Mouse (Mus musculus): ENCODE data around the gene Rgs2. TPM values are rescaled to one million over a fixed set of nuclear protein-coding genes. Genes with fewer than 3 reads are reported as not detected.
A peak's percentile ranks its signal among the peaks of the same experiment; 100 is the strongest.

Gene Rgs2
- polyA plus RNA-seq, 1 experiment from 2014 or later, result 208 TPM

DNA sequence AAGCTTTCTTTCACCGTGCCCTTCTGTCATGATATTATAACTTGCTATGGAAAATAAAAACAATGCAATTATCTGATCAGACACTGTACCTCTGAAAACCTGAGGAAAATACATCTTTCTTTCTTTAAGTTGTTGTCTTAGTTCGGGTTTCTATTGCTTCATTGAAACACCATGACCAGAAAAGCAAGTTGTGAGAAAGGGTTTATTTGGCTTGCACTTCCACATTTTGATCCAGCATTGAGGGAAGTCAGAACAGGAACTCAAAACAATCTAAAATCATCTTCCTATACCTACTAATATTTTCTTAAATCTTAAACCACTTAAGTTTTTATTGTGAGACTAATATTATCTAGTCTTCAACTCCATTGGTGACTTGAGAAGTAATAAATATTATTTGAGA is 11.4 kb downstream of the Rgs2 start:
- Histone ChIP-seq H3K27ac (ENCODE audit: low read length) (no peak overlapping the region), H3K9ac (ENCODE audit: low read length) (no peak overlapping the region), H3K27me3 (ENCODE audit: control insufficient read depth, insufficient read depth, low read depth, low read length) (no peaks in the 10 kb centered on the region), H3K4me1 (replicated peaks; ENCODE audit: control insufficient read depth, insufficient read depth, low read length) (no peaks in the 10 kb centered on the region), H3K4me2 (ENCODE audit: low read depth, low read length) (no peak overlapping the region), H3K9me3 (ENCODE audit: control insufficient read depth, low read length) (no peaks in the 10 kb centered on the region), H3K36me3 (ENCODE audit: control insufficient read depth, insufficient read depth, low read length) (no peaks in the 10 kb centered on the region), H3K4me3 (ENCODE audit: low read length) (no peak overlapping the region)
- WGBS, result 72% methylated on average over 2 of the region's 2 CpGs
- ATAC-seq (ENCODE audit: low read depth), result no peak

DNA sequence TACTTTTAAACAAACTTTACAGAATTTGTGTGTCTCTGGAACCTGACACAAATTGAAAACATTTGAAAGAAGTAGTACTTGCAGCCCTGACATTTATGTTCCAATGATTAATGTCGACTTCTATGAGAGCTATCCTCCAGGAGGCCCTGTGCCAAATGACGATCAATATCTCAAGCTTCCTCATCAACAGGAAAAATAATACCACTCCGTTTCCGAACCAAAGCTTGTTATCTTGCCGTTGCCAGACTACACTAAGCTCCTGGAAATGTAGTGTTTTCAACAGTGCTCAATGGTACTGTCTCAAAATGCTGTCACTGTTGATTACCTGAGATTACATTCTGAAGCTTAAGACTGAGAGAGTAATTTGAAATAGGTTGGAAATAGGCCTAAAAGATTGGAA is 13.7 kb downstream of the Rgs2 start:
- Histone ChIP-seq H3K27me3 (ENCODE audit: control insufficient read depth, insufficient read depth, low read depth, low read length) (no peaks in the 10 kb centered on the region), H3K9ac (ENCODE audit: low read length) (no peak overlapping the region), H3K4me2 (ENCODE audit: low read depth, low read length) (no peak overlapping the region), H3K36me3 (ENCODE audit: control insufficient read depth, insufficient read depth, low read length) (no peaks in the 10 kb centered on the region), H3K27ac (ENCODE audit: low read length) (no peak overlapping the region), H3K4me3 (ENCODE audit: low read length) (no peak overlapping the region), H3K4me1 (replicated peaks; ENCODE audit: control insufficient read depth, insufficient read depth, low read length) (no peaks in the 10 kb centered on the region), H3K9me3 (ENCODE audit: control insufficient read depth, low read length) (no peaks in the 10 kb centered on the region)
- no peak for ATAC-seq (ENCODE audit: low read depth)
- WGBS, result 42% methylated on average over 5 of the region's 5 CpGs

DNA sequence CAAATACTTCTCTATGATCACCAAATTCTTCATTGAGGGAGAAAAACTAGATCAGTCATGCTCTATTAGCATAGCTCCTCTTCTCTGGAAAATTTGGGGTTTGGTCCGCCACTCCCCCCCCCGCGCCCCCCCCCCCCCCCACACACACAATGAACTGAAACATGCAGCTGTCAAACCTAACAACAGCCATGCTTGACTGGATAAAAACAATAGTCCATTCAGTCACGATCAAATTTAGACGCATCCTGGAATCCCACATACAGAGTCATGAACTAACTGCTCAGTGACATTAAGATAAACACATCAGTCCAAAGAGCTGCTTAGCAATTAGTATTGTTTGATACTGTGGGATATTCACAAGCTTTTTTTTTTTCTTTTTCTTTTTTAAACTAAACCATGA is 14.2 kb downstream of the Rgs2 start:
- no peak for ATAC-seq (ENCODE audit: low read depth)
- Histone ChIP-seq H3K27me3 (ENCODE audit: control insufficient read depth, insufficient read depth, low read depth, low read length) (no peaks in the 10 kb centered on the region), H3K36me3 (ENCODE audit: control insufficient read depth, insufficient read depth, low read length) (no peaks in the 10 kb centered on the region), H3K9ac (ENCODE audit: low read length) (no peak overlapping the region), H3K27ac (ENCODE audit: low read length) (no peak overlapping the region), H3K9me3 (ENCODE audit: control insufficient read depth, low read length) (no peaks in the 10 kb centered on the region), H3K4me2 (ENCODE audit: low read depth, low read length) (no peak overlapping the region), H3K4me3 (ENCODE audit: low read length) (no peak overlapping the region), H3K4me1 (replicated peaks; ENCODE audit: control insufficient read depth, insufficient read depth, low read length) (no peaks in the 10 kb centered on the region)
- WGBS, result 30% methylated on average over 5 of the region's 5 CpGs

DNA sequence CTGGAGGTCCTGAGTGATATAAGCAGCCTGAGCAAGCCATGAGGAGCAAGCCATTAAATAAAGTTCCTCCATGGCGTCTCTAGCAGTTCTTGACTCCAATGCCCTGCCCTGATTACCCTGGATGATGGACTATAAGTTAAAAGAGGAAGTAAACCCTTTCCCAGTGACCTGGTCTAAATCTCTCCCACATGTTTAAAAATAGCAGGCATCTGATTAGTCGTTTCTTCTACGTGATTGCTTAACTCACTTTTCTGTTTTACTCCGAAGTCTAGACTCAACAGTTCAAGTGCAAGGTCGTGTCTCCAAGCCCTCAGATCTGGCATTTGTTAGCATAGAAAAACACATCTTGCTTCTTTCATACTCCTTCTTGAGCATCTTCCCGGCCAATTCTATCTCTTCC is 15.2 kb downstream of the Rgs2 start:
- no peaks in the 10 kb centered on the region for H3K9me3 ChIP-seq (ENCODE audit: control insufficient read depth, low read length)
- WGBS, result 49% methylated on average over 6 of the region's 6 CpGs
- H3K4me2 ChIP-seq (ENCODE audit: low read depth, low read length), result no peak overlapping the region
- H3K9ac ChIP-seq (ENCODE audit: low read length), result no peak overlapping the region
- no peaks in the 10 kb centered on the region for H3K4me1 ChIP-seq (replicated peaks; ENCODE audit: control insufficient read depth, insufficient read depth, low read length)
- H3K4me3 ChIP-seq (ENCODE audit: low read length), result no peak overlapping the region
- H3K27me3 ChIP-seq (ENCODE audit: control insufficient read depth, insufficient read depth, low read depth, low read length), result no peaks in the 10 kb centered on the region
- no peak overlapping the region for H3K27ac ChIP-seq (ENCODE audit: low read length)
- ATAC-seq (ENCODE audit: low read depth), result no peak
- no peaks in the 10 kb centered on the region for H3K36me3 ChIP-seq (ENCODE audit: control insufficient read depth, insufficient read depth, low read length)

DNA sequence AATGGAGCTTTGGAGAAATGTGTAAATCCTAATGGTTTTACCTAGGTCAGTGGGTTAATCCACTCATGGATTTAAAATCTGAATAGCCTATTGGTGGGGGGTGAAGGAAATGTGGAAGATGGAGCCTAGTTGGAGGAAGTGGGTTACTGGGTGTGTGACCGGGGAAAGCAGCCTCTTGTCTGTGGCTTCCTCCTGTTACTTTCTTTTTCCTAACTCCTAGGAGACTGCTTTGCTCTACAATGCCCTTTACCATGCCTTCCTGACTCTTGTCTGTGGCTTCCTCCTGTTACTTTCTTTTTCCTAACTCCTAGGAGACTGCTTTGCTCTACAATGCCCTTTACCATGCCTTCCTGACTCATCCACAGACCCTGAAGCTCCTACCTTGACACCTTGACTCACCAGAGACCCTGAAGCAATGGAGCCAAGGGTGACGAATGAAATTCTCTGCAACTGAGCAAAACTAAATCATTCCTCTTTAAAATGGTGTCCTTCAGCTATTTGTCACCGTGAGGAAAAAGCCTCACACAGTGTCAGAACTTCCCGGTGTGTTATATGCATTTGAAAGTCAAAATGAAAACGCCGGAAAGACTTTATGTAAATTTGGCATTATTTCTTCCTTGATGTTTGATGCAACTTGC is 18.9 kb downstream of the Rgs2 start:
- 77% methylated on average over 6 of the region's 6 CpGs for WGBS
- no peak overlapping the region for H3K4me3 ChIP-seq (ENCODE audit: low read length)
- H3K9me3 ChIP-seq (ENCODE audit: control insufficient read depth, low read length), result no peaks in the 10 kb centered on the region
- no peaks in the 10 kb centered on the region for H3K36me3 ChIP-seq (ENCODE audit: control insufficient read depth, insufficient read depth, low read length)
- no peaks in the 10 kb centered on the region for H3K27me3 ChIP-seq (ENCODE audit: control insufficient read depth, insufficient read depth, low read depth, low read length)
- no peak for ATAC-seq (ENCODE audit: low read depth)
- no peaks in the 10 kb centered on the region for H3K4me1 ChIP-seq (replicated peaks; ENCODE audit: control insufficient read depth, insufficient read depth, low read length)
- no peak overlapping the region for H3K9ac ChIP-seq (ENCODE audit: low read length)
- H3K4me2 ChIP-seq (ENCODE audit: low read depth, low read length), result no peak overlapping the region
- H3K27ac ChIP-seq (ENCODE audit: low read length), result no peak overlapping the region

DNA sequence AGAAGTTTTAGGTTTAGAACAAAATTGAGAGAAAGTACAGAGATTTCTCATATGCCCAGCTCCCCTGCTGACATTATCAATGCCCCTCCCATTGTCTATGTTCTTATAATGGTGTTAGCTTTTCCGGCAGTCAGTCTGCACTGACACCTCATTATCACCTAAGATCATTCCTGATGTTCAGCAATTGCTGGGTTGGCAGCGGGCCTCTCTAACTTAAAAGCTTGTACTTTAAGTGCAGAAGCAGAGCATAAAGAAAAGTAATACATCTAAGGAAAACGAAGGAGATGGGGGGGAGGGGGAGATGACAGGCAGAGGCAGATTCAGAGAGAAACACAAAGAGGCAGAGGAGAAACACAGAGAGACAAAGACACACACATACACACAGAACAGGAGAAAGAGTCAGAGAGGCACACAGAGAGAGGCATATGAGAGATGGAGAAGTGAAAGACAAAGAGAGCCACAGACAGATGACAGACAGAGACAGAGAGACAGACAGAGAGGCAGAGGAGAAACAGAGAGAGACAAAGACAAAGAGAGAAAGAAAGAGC is 21.1 kb downstream of the Rgs2 start:
- H3K4me1 ChIP-seq (replicated peaks; ENCODE audit: control insufficient read depth, insufficient read depth, low read length), result no peaks in the 10 kb centered on the region
- H3K27me3 ChIP-seq (ENCODE audit: control insufficient read depth, insufficient read depth, low read depth, low read length), result no peaks in the 10 kb centered on the region
- no peaks in the 10 kb centered on the region for H3K9me3 ChIP-seq (ENCODE audit: control insufficient read depth, low read length)
- no peak overlapping the region for H3K27ac ChIP-seq (ENCODE audit: low read length)
- ATAC-seq (ENCODE audit: low read depth), result peak; percentile 68; the same call in 1 of the 2 replicates
- WGBS, result 20% methylated on average over 3 of the region's 3 CpGs
- H3K9ac ChIP-seq (ENCODE audit: low read length), result no peak overlapping the region
- H3K4me3 ChIP-seq (ENCODE audit: low read length), result no peak overlapping the region
- no peaks in the 10 kb centered on the region for H3K36me3 ChIP-seq (ENCODE audit: control insufficient read depth, insufficient read depth, low read length)
- no peak overlapping the region for H3K4me2 ChIP-seq (ENCODE audit: low read depth, low read length)

DNA sequence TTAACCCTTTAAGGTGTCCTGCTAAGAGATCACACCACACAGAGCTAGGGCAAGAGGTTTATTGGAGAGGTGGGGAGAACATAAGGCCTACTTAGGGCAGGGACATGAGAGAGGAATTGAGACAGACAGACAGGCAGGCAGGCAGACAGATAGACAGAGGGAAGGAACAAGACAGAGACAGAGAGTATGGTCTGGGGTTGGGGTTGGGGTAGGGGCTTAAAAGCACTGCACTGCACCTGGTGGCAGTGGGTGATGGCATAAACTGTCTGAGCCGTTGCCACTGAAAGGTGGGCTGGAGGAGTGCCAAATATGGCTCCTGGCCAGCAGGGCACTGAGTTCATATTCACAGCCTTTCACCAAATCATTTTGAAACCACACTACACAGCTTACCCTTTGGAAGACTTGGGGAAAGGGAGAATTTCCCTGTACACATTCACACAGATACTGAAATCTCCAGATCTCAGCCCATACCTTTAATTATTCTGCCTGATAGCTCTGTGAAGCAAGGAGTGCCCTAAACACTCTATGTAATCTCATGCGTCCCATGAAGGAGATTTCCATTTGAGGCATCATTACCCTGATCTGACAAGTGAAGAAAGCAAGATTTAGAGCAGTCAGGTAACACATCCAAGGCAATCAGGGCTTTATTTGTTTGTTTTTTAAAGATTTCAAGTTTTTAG is 21.7 kb downstream of the Rgs2 start:
- H3K9me3 ChIP-seq (ENCODE audit: control insufficient read depth, low read length), result no peaks in the 10 kb centered on the region
- no peak overlapping the region for H3K27ac ChIP-seq (ENCODE audit: low read length)
- H3K4me1 ChIP-seq (replicated peaks; ENCODE audit: control insufficient read depth, insufficient read depth, low read length), result no peaks in the 10 kb centered on the region
- H3K4me2 ChIP-seq (ENCODE audit: low read depth, low read length), result no peak overlapping the region
- H3K4me3 ChIP-seq (ENCODE audit: low read length), result no peak overlapping the region
- H3K27me3 ChIP-seq (ENCODE audit: control insufficient read depth, insufficient read depth, low read depth, low read length), result no peaks in the 10 kb centered on the region
- 30% methylated on average over 2 of the region's 2 CpGs for WGBS
- no peak overlapping the region for H3K9ac ChIP-seq (ENCODE audit: low read length)
- no peaks in the 10 kb centered on the region for H3K36me3 ChIP-seq (ENCODE audit: control insufficient read depth, insufficient read depth, low read length)
- ATAC-seq (ENCODE audit: low read depth), result no peak

DNA sequence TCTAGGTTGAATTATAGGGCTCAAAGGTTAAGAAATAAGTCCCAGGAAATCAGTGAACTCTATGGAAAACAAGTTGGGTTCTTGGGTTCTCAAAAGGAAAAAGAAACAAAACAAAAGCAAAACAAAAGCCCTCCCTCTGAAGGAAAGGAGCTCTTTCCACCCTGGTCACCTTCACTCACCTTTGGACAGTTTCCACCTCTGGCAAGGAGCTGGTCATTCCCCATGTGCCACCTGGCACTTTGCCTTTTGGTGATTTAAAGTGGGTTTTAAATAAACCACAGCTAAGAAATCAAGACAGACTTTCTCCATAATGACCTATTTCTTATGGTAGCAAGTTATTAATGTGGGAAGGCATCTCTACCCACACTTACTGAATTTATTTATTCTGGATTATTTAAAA is 23.1 kb downstream of the Rgs2 start:
- H3K4me1 ChIP-seq (replicated peaks; ENCODE audit: control insufficient read depth, insufficient read depth, low read length), result no peaks in the 10 kb centered on the region
- H3K36me3 ChIP-seq (ENCODE audit: control insufficient read depth, insufficient read depth, low read length), result no peaks in the 10 kb centered on the region
- H3K4me2 ChIP-seq (ENCODE audit: low read depth, low read length), result no peak overlapping the region
- no peaks in the 10 kb centered on the region for H3K27me3 ChIP-seq (ENCODE audit: control insufficient read depth, insufficient read depth, low read depth, low read length)
- H3K9me3 ChIP-seq (ENCODE audit: control insufficient read depth, low read length), result no peaks in the 10 kb centered on the region
- no peak overlapping the region for H3K27ac ChIP-seq (ENCODE audit: low read length)
- no peak overlapping the region for H3K4me3 ChIP-seq (ENCODE audit: low read length)
- no peak overlapping the region for H3K9ac ChIP-seq (ENCODE audit: low read length)
- ATAC-seq (ENCODE audit: low read depth), result no peak

DNA sequence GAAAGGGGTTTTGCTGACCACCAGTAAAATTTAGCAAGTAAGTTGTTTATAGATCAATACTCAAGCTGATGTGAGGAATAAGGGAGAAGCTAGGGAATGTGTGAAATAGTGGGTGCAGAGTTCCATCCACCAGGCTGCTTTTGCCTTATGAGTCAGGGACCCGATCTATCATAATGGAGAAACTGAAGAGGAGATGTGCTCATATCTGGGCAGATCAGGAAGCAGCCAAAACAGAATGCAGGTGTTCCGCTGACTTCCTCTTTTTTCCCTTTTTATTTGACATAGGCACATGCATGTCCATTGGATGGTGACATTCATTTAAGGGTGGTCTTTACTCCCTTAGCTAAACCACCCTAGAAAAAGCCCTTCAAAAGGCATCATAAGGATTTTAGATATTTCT is 29.3 kb downstream of the Rgs2 start:
- no peaks in the 10 kb centered on the region for H3K9me3 ChIP-seq (ENCODE audit: control insufficient read depth, low read length)
- H3K4me1 ChIP-seq (replicated peaks; ENCODE audit: control insufficient read depth, insufficient read depth, low read length), result no peaks in the 10 kb centered on the region
- no peak overlapping the region for H3K9ac ChIP-seq (ENCODE audit: low read length)
- WGBS, result 89% methylated on average over 2 of the region's 2 CpGs
- H3K27ac ChIP-seq (ENCODE audit: low read length), result no peak overlapping the region
- no peaks in the 10 kb centered on the region for H3K36me3 ChIP-seq (ENCODE audit: control insufficient read depth, insufficient read depth, low read length)
- no peaks in the 10 kb centered on the region for H3K27me3 ChIP-seq (ENCODE audit: control insufficient read depth, insufficient read depth, low read depth, low read length)
- H3K4me3 ChIP-seq (ENCODE audit: low read length), result no peak overlapping the region
- H3K4me2 ChIP-seq (ENCODE audit: low read depth, low read length), result no peak overlapping the region
- ATAC-seq (ENCODE audit: low read depth), result no peak
